14 mouse cellular contexts compared by ENCODE assay signal in the genomic region with DNA sequence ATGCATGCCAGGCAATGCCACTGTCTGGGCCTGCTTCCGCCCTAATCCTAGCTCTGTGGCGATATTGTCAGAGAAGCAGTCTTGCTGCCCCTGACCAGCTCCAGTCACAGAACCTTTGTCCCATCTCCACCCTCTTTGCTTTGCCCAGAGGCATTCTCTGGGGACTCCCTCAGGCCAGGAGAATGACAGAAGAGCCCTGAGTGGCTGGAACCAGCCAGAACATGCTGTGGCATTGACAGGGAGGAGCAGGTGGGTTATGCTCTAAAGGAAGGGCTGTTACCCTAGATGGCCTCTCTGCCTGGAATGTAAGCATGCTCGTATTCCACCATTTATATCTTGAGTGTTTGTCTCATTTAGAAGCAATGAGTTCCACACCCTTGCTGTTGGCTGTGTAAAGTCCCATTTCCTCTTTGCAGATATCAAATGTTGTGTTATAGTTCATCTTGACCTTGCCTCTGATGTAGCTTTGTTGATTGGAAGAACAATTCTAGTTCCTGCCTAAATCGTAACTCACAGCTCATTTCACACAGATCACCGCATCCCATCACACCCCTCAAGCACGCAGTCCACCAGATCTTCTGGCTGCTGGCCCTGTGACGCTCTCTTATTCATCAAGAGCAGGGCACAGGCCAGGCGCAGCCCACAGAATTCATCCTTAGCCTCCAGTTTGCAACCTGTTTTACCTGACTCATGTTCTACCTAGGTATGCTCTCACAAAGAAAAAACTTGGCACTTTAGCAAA. TPM values are rescaled to one million over a fixed set of nuclear protein-coding genes. Genes with fewer than 3 reads are reported as not detected.
DNase-seq lines count a peak whose midpoint lies in the region; ATAC-seq and TF ChIP-seq lines count a peak whose summit lies in the region.
"Had no signal": no experiment of that assay in that cellular context is flagged by ENCODE, and none has a peak within 500 bp of the region (broad histone marks: within the 10 kb centered on the region; RNA-seq: fewer than 3 reads in every experiment).

No protein-coding gene starts in this region.

- peak overlapping the region; percentile 75 for H3K27ac ChIP-seq in heart, embryonic 10.5 days
- no peak overlapping the region for H3K27ac ChIP-seq in limb, embryonic 14.5 days (replicated peaks; ENCODE audit: low read depth, low read length)
- H3K27ac ChIP-seq: hindbrain, embryonic 12.5 days; left cerebral cortex, adult 2 months had no signal

- WGBS in heart, embryonic 10.5 days: 74% methylated on average over 8 of the region's 8 CpGs
- 76% methylated on average over 8 of the region's 8 CpGs for WGBS in limb, embryonic 14.5 days

- H3K27me3 ChIP-seq in erythroblast, embryonic 14.5 days (ENCODE audit: control insufficient read depth): no peaks in the 10 kb centered on the region
- no peaks in the 10 kb centered on the region for H3K27me3 ChIP-seq in heart, embryonic 10.5 days (ENCODE audit: insufficient read depth, poor library complexity, severe bottlenecking)
- no peaks in the 10 kb centered on the region for H3K27me3 ChIP-seq in limb, embryonic 14.5 days (ENCODE audit: control insufficient read depth, insufficient read depth, low read length)
- H3K27me3 ChIP-seq: hindbrain, embryonic 12.5 days; Patski had no signal

- TF ChIP-seq POLR2A in limb, embryonic 14.5 days (IDR thresholded peaks at IDR 0.05; ENCODE audit: borderline replicate concordance, extremely low read depth, insufficient read depth, insufficient read length): no peak

- peak; percentile 54 for DNase-seq in ZHBTc4 (ENCODE audit: low read depth, low spot score)
- peak; percentile 73 for DNase-seq in heart, embryonic 10.5 days (ENCODE audit: low spot score)
- peak; percentile 31 for DNase-seq in limb, embryonic 14.5 days (ENCODE audit: low spot score)
- no peak for DNase-seq in spleen, postnatal 14 days (ENCODE audit: low spot score in 2 of 2)
- DNase-seq: kidney, postnatal 10 days had no signal

- peak overlapping the region; percentile 81 for H3K4me3 ChIP-seq in erythroblast, embryonic 14.5 days (replicated peaks)
- no peak overlapping the region for H3K4me3 ChIP-seq in heart, embryonic 10.5 days
- no peak overlapping the region for H3K4me3 ChIP-seq in limb, embryonic 14.5 days (replicated peaks; ENCODE audit: low read length)
- H3K4me3 ChIP-seq: hindbrain, embryonic 12.5 days; left cerebral cortex, adult 2 months had no signal

- H3K9ac ChIP-seq in limb, embryonic 14.5 days (ENCODE audit: low read depth, low read length, severe bottlenecking): no peak overlapping the region
- H3K9ac ChIP-seq: hindbrain, embryonic 12.5 days had no signal

- peaks cover 82% of the 10 kb centered on the region for H3K4me1 ChIP-seq in erythroblast, embryonic 14.5 days (ENCODE audit: control insufficient read depth)
- peaks cover 67% of the 10 kb centered on the region for H3K4me1 ChIP-seq in heart, embryonic 10.5 days
- peaks cover 5% of the 10 kb centered on the region; the same call in 1 of the 2 replicates for H3K4me1 ChIP-seq in limb, embryonic 14.5 days (ENCODE audit: control insufficient read depth, insufficient read depth, low read length)

- H3K9me3 ChIP-seq in erythroblast, embryonic 14.5 days (ENCODE audit: control insufficient read depth, low read length): no peaks in the 10 kb centered on the region
- no peaks in the 10 kb centered on the region for H3K9me3 ChIP-seq in heart, embryonic 10.5 days
- H3K9me3 ChIP-seq in limb, embryonic 14.5 days (ENCODE audit: control insufficient read depth, low read length): no peaks in the 10 kb centered on the region
- H3K9me3 ChIP-seq: hindbrain, embryonic 12.5 days had no signal

- H3K36me3 ChIP-seq in erythroblast, embryonic 14.5 days (ENCODE audit: control insufficient read depth): peaks cover 43% of the 10 kb centered on the region
- H3K36me3 ChIP-seq in heart, embryonic 10.5 days: peaks cover 70% of the 10 kb centered on the region
- no peaks in the 10 kb centered on the region for H3K36me3 ChIP-seq in limb, embryonic 14.5 days (ENCODE audit: control insufficient read depth, insufficient read depth, low read length)
- H3K36me3 ChIP-seq: hindbrain, embryonic 12.5 days had no signal

- no peak for ATAC-seq in erythroblast, adult 5-6 weeks (replicated peaks; ENCODE audit: low FRiP score, poor library complexity, severe bottlenecking)
- peak; percentile 87 for ATAC-seq in limb, embryonic 14.5 days (ENCODE audit: low FRiP score, low read depth)
- no peak for ATAC-seq in frontal cortex, adult (ENCODE audit: low TSS enrichment)
- ATAC-seq in granulocyte monocyte progenitor cell, adult 5-6 weeks (replicated peaks; ENCODE audit: poor library complexity, severe bottlenecking): no peak
- ATAC-seq: Patski had no signal

- H3K4me2 ChIP-seq in limb, embryonic 14.5 days (replicated peaks; ENCODE audit: low read depth, low read length, severe bottlenecking): no peak overlapping the region
- H3K4me2 ChIP-seq: hindbrain, embryonic 12.5 days had no signal

RNA-seq across cellular contexts. Expression of a gene that starts 8.8 kb away (rescaled TPM):
- 8.1 TPM in 2 replicates for polyA plus RNA-seq in erythroblast, embryonic 14.5 days (2012)
- 24.9 and 26.5 TPM in 2 replicates for total RNA-seq in erythroblast, adult 5-6 weeks (2015; ENCODE audit: low replicate concordance)
- 6.2 and 14.2 TPM in 2 replicates for total RNA-seq in erythroblast, adult 5-6 weeks (2017; ENCODE audit: low replicate concordance)
- polyA plus RNA-seq in heart, embryonic 10.5 days (2016; fragmentation: Nextera tagmentation; extraction: Ambion mirVana): 230 and 378 TPM in 2 replicates
- 4.6 and 6.0 TPM in 2 replicates for polyA plus RNA-seq in limb, embryonic 14.5 days (2012; rRNA removed)
- 4.2 TPM in 2 replicates for polyA plus RNA-seq in limb, embryonic 14.5 days (2014; fragmentation: Nextera tagmentation; extraction: Ambion mirVana)
- total RNA-seq in granulocyte monocyte progenitor cell, adult 5-6 weeks (2014; fragmentation: Nextera tagmentation): not detected in 2 replicates
- total RNA-seq in granulocyte monocyte progenitor cell, adult 5-6 weeks (2017): not detected in 2 replicates

RNA-seq across cellular contexts. Expression of a gene that starts 24.0 kb away (rescaled TPM):
- 142 and 244 TPM in 2 replicates for polyA plus RNA-seq in erythroblast, embryonic 14.5 days (2012)
- not detected in 2 replicates for total RNA-seq in erythroblast, adult 5-6 weeks (2015; ENCODE audit: low replicate concordance)
- not detected in 2 replicates for total RNA-seq in erythroblast, adult 5-6 weeks (2017; ENCODE audit: low replicate concordance)
- 1.3 and 4.6 TPM in 2 replicates for polyA plus RNA-seq in heart, embryonic 10.5 days (2016; fragmentation: Nextera tagmentation; extraction: Ambion mirVana)
- polyA plus RNA-seq in limb, embryonic 14.5 days (2012; rRNA removed): 0.78 TPM in 1 of 2 replicates, not detected in the other
- not detected in 2 replicates for polyA plus RNA-seq in limb, embryonic 14.5 days (2014; fragmentation: Nextera tagmentation; extraction: Ambion mirVana)
- total RNA-seq in granulocyte monocyte progenitor cell, adult 5-6 weeks (2014; fragmentation: Nextera tagmentation): not detected in 2 replicates
- not detected in 2 replicates for total RNA-seq in granulocyte monocyte progenitor cell, adult 5-6 weeks (2017)
- total RNA-seq: left cerebral cortex, adult 2 months had no signal
- polyA plus RNA-seq: forebrain, embryonic 11.5 days; hindbrain, embryonic 12.5 days; Patski; stomach, embryonic 14.5 days had no signal

RNA-seq across cellular contexts. Expression of a gene that starts 24.0 kb away (rescaled TPM):
- 56.0 and 110 TPM in 2 replicates for polyA plus RNA-seq in erythroblast, embryonic 14.5 days (2012)
- 53.5 and 84.5 TPM in 2 replicates for total RNA-seq in erythroblast, adult 5-6 weeks (2015; ENCODE audit: low replicate concordance)
- 93.1 and 317 TPM in 2 replicates for total RNA-seq in erythroblast, adult 5-6 weeks (2017; ENCODE audit: low replicate concordance)
- polyA plus RNA-seq in heart, embryonic 10.5 days (2016; fragmentation: Nextera tagmentation; extraction: Ambion mirVana): 287 and 339 TPM in 2 replicates
- polyA plus RNA-seq in limb, embryonic 14.5 days (2012; rRNA removed): 50.0 and 83.6 TPM in 2 replicates
- polyA plus RNA-seq in limb, embryonic 14.5 days (2014; fragmentation: Nextera tagmentation; extraction: Ambion mirVana): 107 and 124 TPM in 2 replicates
- total RNA-seq in granulocyte monocyte progenitor cell, adult 5-6 weeks (2014; fragmentation: Nextera tagmentation): 124 and 168 TPM in 2 replicates
- total RNA-seq in granulocyte monocyte progenitor cell, adult 5-6 weeks (2017): 185 and 260 TPM in 2 replicates

RNA-seq across cellular contexts. Expression of a gene that starts 28.9 kb away (rescaled TPM):
- not detected in 2 replicates for polyA plus RNA-seq in erythroblast, embryonic 14.5 days (2012)
- 0.42 TPM in 1 of 2 replicates, not detected in the other for total RNA-seq in erythroblast, adult 5-6 weeks (2015; ENCODE audit: low replicate concordance)
- total RNA-seq in erythroblast, adult 5-6 weeks (2017; ENCODE audit: low replicate concordance): not detected in 2 replicates
- 0.06 and 0.12 TPM in 2 replicates for polyA plus RNA-seq in heart, embryonic 10.5 days (2016; fragmentation: Nextera tagmentation; extraction: Ambion mirVana)
- 0.03 and 0.10 TPM in 2 replicates for polyA plus RNA-seq in limb, embryonic 14.5 days (2012; rRNA removed)
- polyA plus RNA-seq in limb, embryonic 14.5 days (2014; fragmentation: Nextera tagmentation; extraction: Ambion mirVana): 0.10 TPM in 1 of 2 replicates, not detected in the other
- not detected in 2 replicates for total RNA-seq in granulocyte monocyte progenitor cell, adult 5-6 weeks (2014; fragmentation: Nextera tagmentation)
- total RNA-seq in granulocyte monocyte progenitor cell, adult 5-6 weeks (2017): not detected in 2 replicates
- polyA plus RNA-seq: stomach, embryonic 14.5 days had no signal

Comparison
In these comparisons a context has a peak if more than half of its experiments do, and no peak if none do; other contexts are left out.
1. DNase-seq: peak in ZHBTc4 (single experiment), heart, embryonic 10.5 days (single experiment) and limb, embryonic 14.5 days (single experiment); none in spleen, postnatal 14 days (0 of 2).
2. RNA of a gene that starts 8.8 kb away (polyA plus RNA-seq): 230 to 378 TPM in heart, embryonic 10.5 days; 8.1 TPM in erythroblast, embryonic 14.5 days and 4.2 to 6.0 TPM in limb, embryonic 14.5 days; every median in the first group is over 10 times any median in the second.
3. RNA of a gene that starts 24.0 kb away (polyA plus RNA-seq): 142 to 244 TPM in erythroblast, embryonic 14.5 days; 1.3 to 4.6 TPM in heart, embryonic 10.5 days and 0.78 TPM in limb, embryonic 14.5 days; every median in the first group is over 10 times any median in the second.